Mouse (Mus musculus) adrenal gland, postnatal 4 days (tissue): Measurements from ENCODE around the gene Rasal2. TPM values are rescaled to one million over a fixed set of nuclear protein-coding genes. Genes with fewer than 3 reads are reported as not detected.
"Not testable (repeated sequence)": the region's sequence is repeated elsewhere in the genome, so short reads cannot be mapped to it uniquely, and the experiment has no call there.

Experiments
- DNase-seq, 2 experiments: peaks; one replicate each; pipeline ENCODE4 v3.0.0; 2021 to 2022; ENCODE audit warnings: low spot score in 2 of 2, mixed read lengths in 2 of 2
- total RNA-seq, 2 experiments: library from RNA; stranded (reverse); gene quantifications; 2 replicates each; pipeline ENCODE4 v1.2.3; 2021

Gene Rasal2
- total RNA-seq, 2 experiments from 2014 or later: 12.2 to 13.6 TPM

GRCm38 (mm10) chr1:157246779-157247178 is 165.6 kb downstream of the Rasal2 start:
- no peak for DNase-seq

- DNase-seq: no peak
Measured at GRCm38 (mm10) chr1:157244453-157244790, 168.0 kb downstream of the Rasal2 start.

GRCm38 (mm10) chr1:157243576-157244452 is 168.6 kb downstream of the Rasal2 start:
- no peak for DNase-seq

- no peak for DNase-seq
Measured at GRCm38 (mm10) chr1:157239687-157240086, 172.7 kb downstream of the Rasal2 start.

GRCm38 (mm10) chr1:157236650-157237344 is 175.6 kb downstream of the Rasal2 start:
- not testable (repeated sequence) for DNase-seq

GRCm38 (mm10) chr1:157233451-157233850 is 178.9 kb downstream of the Rasal2 start:
- no peak for DNase-seq

- no peak for DNase-seq
Measured at GRCm38 (mm10) chr1:157232372-157232771, 180.0 kb downstream of the Rasal2 start.

GRCm38 (mm10) chr1:157231016-157231415 is 181.4 kb downstream of the Rasal2 start:
- DNase-seq: no peak

GRCm38 (mm10) chr1:157230386-157230785 is 182.0 kb downstream of the Rasal2 start:
- no peak for DNase-seq

- DNase-seq: no peak
Measured at GRCm38 (mm10) chr1:157225013-157225412, 187.4 kb downstream of the Rasal2 start.

GRCm38 (mm10) chr1:157220910-157221309 is 191.5 kb downstream of the Rasal2 start:
- DNase-seq: no peak

GRCm38 (mm10) chr1:157220466-157220865 is 191.9 kb downstream of the Rasal2 start:
- DNase-seq: no peak

GRCm38 (mm10) chr1:157208754-157209153 is 203.6 kb downstream of the Rasal2 start:
- no peak for DNase-seq

GRCm38 (mm10) chr1:157205685-157206084 is 206.7 kb downstream of the Rasal2 start:
- DNase-seq: no peak

- DNase-seq: no peak
Measured at GRCm38 (mm10) chr1:157183043-157183442, 229.4 kb downstream of the Rasal2 start.

GRCm38 (mm10) chr1:157182431-157182830 is 230.0 kb downstream of the Rasal2 start:
- no peak for DNase-seq

- no peak for DNase-seq
Measured at GRCm38 (mm10) chr1:157181081-157181480, 231.3 kb downstream of the Rasal2 start.

GRCm38 (mm10) chr1:157178988-157179764 is 233.2 kb downstream of the Rasal2 start:
- no peak for DNase-seq

GRCm38 (mm10) chr1:157169292-157169691 is 243.1 kb downstream of the Rasal2 start:
- no peak for DNase-seq

GRCm38 (mm10) chr1:157168891-157169290 is 243.5 kb downstream of the Rasal2 start:
- no peak for DNase-seq

- DNase-seq: no peak
Measured at GRCm38 (mm10) chr1:157153781-157154180, 258.6 kb downstream of the Rasal2 start.

- no peak for DNase-seq
Measured at GRCm38 (mm10) chr1:157150107-157150506, 262.3 kb downstream of the Rasal2 start.
